Mouse (Mus musculus): ENCODE results near the gene Olfr1431.
A peak's percentile ranks its signal among the peaks of the same experiment; 100 is the strongest.
"Not testable (repeated sequence)": the region's sequence is repeated elsewhere in the genome, so short reads cannot be mapped to it uniquely, and the experiment has no call there.

Gene Olfr1431

DNA sequence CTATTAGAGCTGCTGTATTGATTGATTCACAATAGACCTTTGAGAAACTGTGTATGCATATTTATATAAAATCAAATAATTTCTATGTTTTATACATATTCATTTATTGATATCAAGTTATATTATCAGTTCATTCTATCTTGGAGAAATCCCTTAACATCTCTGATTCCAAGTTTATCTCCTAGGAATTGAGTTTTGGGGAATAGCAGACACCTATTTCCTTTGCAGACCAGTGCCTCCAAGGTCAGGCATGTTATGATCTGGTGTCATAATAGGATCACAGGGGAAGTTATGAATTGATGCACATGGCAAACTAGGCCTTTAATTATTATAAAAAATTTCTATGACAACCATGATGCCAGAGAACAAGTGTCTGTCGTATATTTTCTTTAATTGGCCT, at the start of gene Olfr1431:
TSS of gene Olfr1431 (plus strand) at position 301 of the 400 bp plus-strand sequence.
- no peak for DNase-seq (ENCODE audit: low spot score in 2 of 2)

DNA sequence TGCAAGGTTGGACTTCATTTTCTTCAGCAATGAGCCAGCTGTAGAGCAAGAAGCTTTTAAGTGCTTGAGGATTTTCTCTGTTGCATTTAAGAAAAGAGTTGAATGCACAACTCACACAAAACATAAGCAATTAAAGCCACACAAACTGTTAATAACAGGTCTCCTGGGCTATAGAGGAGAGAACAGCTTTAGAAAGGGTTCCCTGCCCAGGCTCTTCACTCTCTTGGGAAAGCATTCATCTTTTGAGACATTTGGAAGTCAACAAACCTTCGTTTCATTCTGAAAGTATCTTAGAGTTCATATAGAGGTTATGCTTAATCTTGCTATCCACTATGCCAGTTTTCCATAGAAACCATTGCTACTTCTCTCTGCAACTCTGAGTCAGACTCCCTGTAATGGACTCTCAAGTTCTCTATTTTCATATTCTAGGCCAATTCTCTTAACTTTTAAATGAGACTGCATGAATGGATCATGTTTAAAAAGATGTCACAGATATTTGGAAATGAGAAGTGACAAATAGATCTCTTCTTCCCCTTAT, 30.3 kb upstream of the Olfr1431 start, which contains the start of gene Olfr1555-ps1:
TSS of gene Olfr1555-ps1 (minus strand) at position 51 of the 538 bp plus-strand sequence.
- not testable (repeated sequence) for DNase-seq (ENCODE audit: low spot score in 2 of 2)

DNA sequence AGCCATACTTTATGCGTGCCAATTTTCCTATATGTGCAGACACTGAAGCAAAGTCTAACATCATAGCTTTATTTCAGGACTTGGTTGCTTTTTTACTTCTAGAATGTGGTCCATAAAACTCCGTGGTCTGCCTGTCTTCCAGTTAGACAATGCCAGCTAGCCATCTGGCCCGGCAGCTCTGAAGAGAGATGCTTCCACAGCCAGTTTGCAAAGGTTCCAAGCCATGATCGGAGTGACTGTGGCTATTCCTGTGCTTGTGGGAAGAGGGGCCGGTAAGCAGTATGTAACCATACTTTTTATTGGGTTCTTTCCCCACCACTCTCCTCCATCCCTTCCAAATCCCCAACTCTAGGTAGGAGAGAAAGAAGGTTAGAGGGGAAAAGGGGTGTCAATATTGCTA, 25.0 kb upstream of the Olfr1431 start:
- peak in 1 of 2 experiments; percentile 12 for DNase-seq (ENCODE audit: low spot score in 2 of 2)

DNA sequence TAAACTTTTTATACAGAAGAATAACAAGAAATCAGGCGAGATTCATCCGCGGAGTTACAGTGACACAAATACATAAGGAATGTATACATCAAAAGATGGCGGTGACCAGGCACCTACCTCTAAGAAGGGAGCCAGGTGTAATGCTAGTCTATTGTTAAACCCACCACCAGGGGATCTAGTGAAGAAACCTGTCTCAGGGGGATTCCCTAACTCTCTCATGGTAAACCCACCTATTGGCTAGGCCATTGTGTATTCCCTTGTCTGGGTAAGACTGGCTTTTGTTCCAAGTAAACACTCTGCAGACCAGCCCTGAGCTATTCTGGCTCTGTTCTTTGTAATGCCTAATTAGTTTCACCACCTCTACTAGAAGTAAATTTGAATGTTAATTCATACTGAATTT, 1.4 kb upstream of the Olfr1431 start:
- DNase-seq (ENCODE audit: low spot score in 2 of 2) = not testable (repeated sequence)

DNA sequence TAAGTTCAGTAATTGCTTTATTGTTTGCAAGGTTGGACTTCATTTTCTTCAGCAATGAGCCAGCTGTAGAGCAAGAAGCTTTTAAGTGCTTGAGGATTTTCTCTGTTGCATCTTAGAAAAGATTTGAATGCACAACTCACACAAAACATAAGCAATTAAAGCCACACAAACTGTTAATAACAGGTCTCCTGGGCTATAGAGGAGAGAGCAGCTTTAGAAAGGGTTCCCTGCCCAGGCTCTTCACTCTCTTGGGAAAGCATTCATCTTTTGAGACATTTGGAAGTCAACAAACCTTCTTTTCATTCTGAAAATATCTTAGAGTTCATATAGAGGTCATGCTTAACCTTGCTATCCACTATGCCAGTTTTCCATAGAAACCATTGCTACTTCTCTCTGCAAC, 32.1 kb downstream of the Olfr1431 start, which contains the start of gene Olfr1432:
TSS of gene Olfr1432 (minus strand) at position 101 of the 400 bp plus-strand sequence.
- not testable (repeated sequence) for DNase-seq (ENCODE audit: low spot score in 2 of 2)

DNA sequence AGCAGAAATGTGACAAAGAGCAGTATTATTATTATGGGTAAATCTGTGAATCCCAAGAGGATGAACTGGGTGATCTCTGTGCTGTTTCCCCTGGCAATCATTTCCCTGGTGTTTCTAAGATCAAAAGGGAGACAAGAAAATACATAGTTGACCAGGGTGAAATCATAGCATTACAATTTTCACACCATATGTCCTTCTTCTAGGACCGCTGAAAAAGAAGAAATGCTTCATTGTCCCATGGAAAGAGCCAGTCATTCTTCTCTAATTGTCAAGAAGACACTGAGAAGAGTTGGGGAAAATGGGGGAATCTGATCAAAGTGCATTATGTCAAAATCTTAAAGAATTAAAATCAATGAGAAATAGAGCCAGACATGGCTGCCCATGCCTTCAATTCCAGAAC, 41.1 kb downstream of the Olfr1431 start, which contains the start of gene Olfr262:
TSS of gene Olfr262 (minus strand) at position 101 of the 400 bp plus-strand sequence.
- DNase-seq (ENCODE audit: low spot score in 2 of 2) = no peak

DNA sequence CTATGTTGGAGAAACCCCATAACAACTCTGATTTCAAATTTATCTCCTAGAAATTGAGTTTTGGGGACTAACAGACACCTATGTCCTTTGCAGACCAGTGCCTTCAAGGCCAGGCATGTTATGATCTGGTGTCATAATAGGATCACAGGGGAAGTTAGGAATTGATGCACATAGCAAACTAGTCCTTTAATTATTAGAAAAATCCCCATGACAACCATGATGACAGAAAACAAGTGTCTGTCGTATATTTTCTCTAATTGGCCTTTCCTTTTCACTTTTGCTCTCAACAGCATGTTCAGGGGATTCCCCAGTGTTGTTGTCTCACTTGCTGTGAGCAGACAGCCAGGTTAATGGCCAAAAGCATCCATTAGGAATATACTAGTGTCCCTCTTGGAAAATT, 60.3 kb downstream of the Olfr1431 start, which contains the start of gene Olfr235:
TSS of gene Olfr235 (plus strand) at position 301 of the 400 bp plus-strand sequence.
- DNase-seq (ENCODE audit: low spot score in 2 of 2) = no peak

Measured in left cerebral cortex, adult 9 months (tissue).